Mouse (Mus musculus) small intestine, adult 2 months (tissue): ENCODE data around the gene Lpp. TPM values are rescaled to one million over a fixed set of nuclear protein-coding genes. Genes with fewer than 3 reads are reported as not detected.

Source experiments
- H3K27ac ChIP-seq: fragments of 200-500 bp; 2 replicates; pipeline ENCODE4 v1.5.1; 2012; ENCODE audit warnings: low read depth, low read length, control low read depth, inconsistent platforms; ENCODE audit not compliant: insufficient read depth
- H3K27me3 ChIP-seq: fragments of 200-500 bp; 2 replicates; pipeline ENCODE4 v1.6.1; 2012; ENCODE audit warnings: mild to moderate bottlenecking, moderate library complexity, low read length, inconsistent platforms; ENCODE audit not compliant: control insufficient read depth, insufficient read depth
- H3K36me3 ChIP-seq: fragments of 200-500 bp; 2 replicates; pipeline ENCODE4 v1.6.1; 2012; ENCODE audit warnings: mild to moderate bottlenecking, low read length, control low read depth, inconsistent platforms; ENCODE audit not compliant: control insufficient read depth, insufficient read depth
- H3K4me1 ChIP-seq: fragments of 200-500 bp; 2 replicates; pipeline ENCODE4 v1.6.1; 2012; ENCODE audit warnings: low read length, inconsistent platforms, mixed read lengths; ENCODE audit not compliant: control insufficient read depth, insufficient read depth, insufficient read length
- H3K4me3 ChIP-seq: fragments of 200-500 bp; 2 replicates; pipeline ENCODE4 v1.5.1; 2012; ENCODE audit warnings: low read depth, mild to moderate bottlenecking, control low read depth, inconsistent platforms, low read length, moderate library complexity
- CTCF ChIP-seq: fragments of 200-500 bp; IDR thresholded peaks from 2 replicates; pipeline ENCODE4 v1.5.1; 2012; ENCODE audit warnings: low read depth, mild to moderate bottlenecking, control low read depth, inconsistent platforms, low read length, moderate library complexity, mixed read lengths; ENCODE audit not compliant: insufficient replicate concordance, insufficient read length; ENCODE audit errors: extremely low read depth
- POLR2A ChIP-seq: fragments of 200-500 bp; IDR thresholded peaks from 2 replicates; pipeline ENCODE4 v1.6.1; 2012; ENCODE audit warnings: low read depth, mild to moderate bottlenecking, control low read depth, inconsistent platforms, low read length, moderate library complexity
- WGBS: fragments of 180-500 bp; shearing (Covaris S2); methylation state at CpG from one replicate; pipeline ENCODE4 v1.1.7; 2018; 5-methylcytosine and 5-hydroxymethylcytosine counted together
- polyA plus RNA-seq: library from polyadenylated mRNA; depleted of rRNA; stranded (reverse); fragments of >200 nt; gene quantifications from 2 replicates; pipeline ENCODE4 v1.2.3, GENCODE M21; 2012

The Lpp gene
- polyA plus RNA-seq, 1 experiment: 23.6 TPM

GRCm38 (mm10) chr16:24467544-24468290 is 74.4 kb downstream of the Lpp start:
- Histone ChIP-seq H3K4me3 (no peak overlapping the region), H3K36me3 (peaks cover 5% of the 10 kb centered on the region), H3K27me3 (no peaks in the 10 kb centered on the region), H3K4me1 (peaks cover 34% of the 10 kb centered on the region), H3K27ac (peak overlapping the region; percentile 57; the same call in 1 of the 2 replicates)
- TF ChIP-seq POLR2A (no peak), CTCF (no peak)
- WGBS: 35% methylated on average over 17 of the region's 17 CpGs

GRCm38 (mm10) chr16:24469313-24469712 is 76.0 kb downstream of the Lpp start:
- H3K4me3 ChIP-seq: no peak overlapping the region
- 19% methylated on average over 3 of the region's 3 CpGs for WGBS
- TF ChIP-seq CTCF: no peak
- TF ChIP-seq POLR2A: no peak
- peak overlapping the region; percentile 34; the same call in 1 of the 2 replicates for H3K27ac ChIP-seq
- peaks cover 5% of the 10 kb centered on the region for H3K36me3 ChIP-seq
- peaks cover 33% of the 10 kb centered on the region for H3K4me1 ChIP-seq
- H3K27me3 ChIP-seq: no peaks in the 10 kb centered on the region

GRCm38 (mm10) chr16:24470601-24471000 is 77.3 kb downstream of the Lpp start:
- Histone ChIP-seq H3K4me1 (peaks cover 25% of the 10 kb centered on the region), H3K27me3 (no peaks in the 10 kb centered on the region), H3K27ac (no peak overlapping the region), H3K36me3 (peaks cover 5% of the 10 kb centered on the region), H3K4me3 (no peak overlapping the region)
- 76% methylated on average over 1 of the region's 1 CpGs for WGBS
- TF ChIP-seq POLR2A: no peak
- TF ChIP-seq CTCF: no peak

- WGBS: 75% methylated on average over 4 of the region's 4 CpGs
- Histone ChIP-seq H3K27me3 (no peaks in the 10 kb centered on the region), H3K27ac (no peak overlapping the region), H3K36me3 (peaks cover 5% of the 10 kb centered on the region), H3K4me1 (peaks cover 26% of the 10 kb centered on the region), H3K4me3 (no peak overlapping the region)
- TF ChIP-seq CTCF (no peak), POLR2A (no peak)
Measured at GRCm38 (mm10) chr16:24471029-24471428, 77.7 kb downstream of the Lpp start.

- H3K4me3 ChIP-seq: no peak overlapping the region
- peaks cover 5% of the 10 kb centered on the region for H3K36me3 ChIP-seq
- 85% methylated on average over 1 of the region's 1 CpGs for WGBS
- TF ChIP-seq POLR2A (no peak), CTCF (no peak)
- peaks cover 28% of the 10 kb centered on the region for H3K4me1 ChIP-seq
- H3K27ac ChIP-seq: no peak overlapping the region
- H3K27me3 ChIP-seq: no peaks in the 10 kb centered on the region
Measured at GRCm38 (mm10) chr16:24471801-24472200, 78.5 kb downstream of the Lpp start.

- TF ChIP-seq CTCF: no peak
- TF ChIP-seq POLR2A: no peak
- Histone ChIP-seq H3K36me3 (peaks cover 5% of the 10 kb centered on the region), H3K4me3 (no peak overlapping the region), H3K4me1 (peaks cover 27% of the 10 kb centered on the region), H3K27ac (no peak overlapping the region), H3K27me3 (no peaks in the 10 kb centered on the region)
- WGBS: 51% methylated on average over 3 of the region's 3 CpGs
Measured at GRCm38 (mm10) chr16:24473966-24474365, 80.7 kb downstream of the Lpp start.

GRCm38 (mm10) chr16:24474781-24475180 is 81.5 kb downstream of the Lpp start:
- WGBS: 49% methylated on average over 6 of the region's 6 CpGs
- Histone ChIP-seq H3K27ac (no peak overlapping the region), H3K36me3 (peaks cover 5% of the 10 kb centered on the region), H3K27me3 (no peaks in the 10 kb centered on the region), H3K4me3 (no peak overlapping the region), H3K4me1 (peaks cover 23% of the 10 kb centered on the region)
- TF ChIP-seq POLR2A: no peak
- no peak for TF ChIP-seq CTCF
